Mouse (Mus musculus) lung, postnatal 4 days (tissue): Measurements from ENCODE around the gene Olfr429.
"Not testable (repeated sequence)": the region's sequence is repeated elsewhere in the genome, so short reads cannot be mapped to it uniquely, and the experiment has no call there.

Experiments used
- DNase-seq, 2 experiments: peaks; one replicate each; pipeline ENCODE4 v3.0.0; 2021

Olfr429 gene

DNA sequence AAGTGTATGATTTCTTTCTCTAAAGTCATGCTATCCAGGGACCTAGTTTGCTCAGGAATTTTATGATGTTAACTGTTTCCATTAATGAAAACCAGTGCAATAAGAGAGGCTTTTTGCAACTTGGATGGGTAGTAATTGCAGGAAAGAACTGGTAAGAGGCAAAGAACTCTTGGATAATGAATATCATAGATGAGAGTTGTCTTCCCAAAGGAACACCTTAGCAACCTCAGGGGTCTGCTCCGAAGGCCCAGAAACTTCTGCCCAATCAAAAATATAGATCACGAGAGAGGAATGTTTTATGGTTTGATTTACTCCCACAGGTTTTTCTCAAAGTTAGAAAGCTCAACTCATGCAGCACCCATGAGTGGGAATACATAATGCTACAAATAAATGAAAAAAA lies at the start of gene Olfr429:
Gene Olfr429, plus strand, starts transcription at position 301 of the 400 bp plus-strand sequence.
- no peak for DNase-seq

DNA sequence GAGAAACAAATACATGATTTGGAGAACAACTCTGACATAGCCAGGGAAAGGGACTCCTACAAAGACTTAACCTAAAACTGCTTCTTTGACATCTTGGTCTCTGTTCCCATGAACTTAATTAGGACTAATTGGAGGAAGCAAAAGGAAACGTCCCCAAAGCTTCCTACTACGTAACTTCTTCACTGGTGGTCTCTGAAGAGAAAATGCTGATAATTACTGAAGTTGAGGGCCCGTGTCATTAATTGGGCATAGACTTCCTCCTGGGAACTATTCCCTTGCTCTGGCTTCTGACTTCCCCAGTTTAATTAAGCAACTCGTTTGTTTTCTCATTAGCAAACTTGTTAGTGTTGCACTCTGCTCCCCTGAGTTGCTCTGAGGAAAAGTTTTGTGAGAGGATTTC lies 48.3 kb upstream of the Olfr429 start:
- DNase-seq = no peak

DNA sequence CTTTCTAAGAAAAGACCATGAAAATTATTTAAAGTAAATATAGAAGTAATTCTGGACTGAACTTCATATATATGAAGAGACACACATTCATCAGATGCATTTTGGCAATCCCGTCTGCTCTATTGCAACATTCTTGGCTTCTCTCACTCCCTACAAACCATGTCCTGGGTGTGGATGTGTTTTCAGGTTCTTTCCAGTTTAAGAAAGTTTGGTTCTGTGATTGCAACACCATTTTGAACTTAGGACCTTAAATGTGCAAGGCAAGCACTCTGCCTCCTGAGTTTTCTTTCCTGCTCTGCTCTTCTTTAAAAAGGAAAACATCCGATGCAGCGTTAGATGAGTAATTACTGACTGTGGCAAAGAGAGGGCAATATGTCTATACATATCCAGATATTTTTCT lies 45.7 kb upstream of the Olfr429 start:
- no peak for DNase-seq

DNA sequence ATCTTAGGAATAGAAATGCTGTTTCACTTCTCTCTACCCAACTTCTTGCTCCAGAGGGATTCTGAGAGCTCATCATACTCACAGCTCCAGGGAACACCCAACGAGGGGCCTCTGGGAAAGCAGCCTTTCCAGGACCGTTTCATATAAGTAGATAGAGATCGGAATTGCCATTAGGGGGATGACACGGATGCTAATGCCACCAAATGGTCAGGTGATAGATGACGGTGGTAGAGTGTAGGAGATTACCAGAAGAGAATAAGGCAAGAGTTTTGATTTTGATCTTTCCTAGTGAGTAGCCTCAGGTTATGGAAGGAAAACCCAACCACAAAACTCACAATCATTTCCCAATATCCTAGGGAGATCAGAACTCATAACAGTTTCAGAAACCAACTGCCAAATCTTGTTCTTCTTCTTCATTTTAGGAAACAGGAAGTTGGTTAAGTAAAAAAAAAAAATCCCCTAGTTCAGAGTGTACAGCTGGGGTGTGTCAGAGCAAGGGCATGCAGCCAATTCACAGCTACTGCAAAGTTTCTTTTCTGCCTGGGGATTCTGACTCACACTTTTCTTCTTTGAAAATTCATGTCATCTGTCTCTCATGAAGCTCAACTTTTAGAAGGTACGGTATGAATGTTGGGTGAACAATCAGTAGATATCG lies 43.5 kb upstream of the Olfr429 start, which contains the start of gene Olfr433:
Gene Olfr433, plus strand, starts transcription at position 183 of the 655 bp plus-strand sequence.
- peak; percentile 64 to 76 for DNase-seq

DNA sequence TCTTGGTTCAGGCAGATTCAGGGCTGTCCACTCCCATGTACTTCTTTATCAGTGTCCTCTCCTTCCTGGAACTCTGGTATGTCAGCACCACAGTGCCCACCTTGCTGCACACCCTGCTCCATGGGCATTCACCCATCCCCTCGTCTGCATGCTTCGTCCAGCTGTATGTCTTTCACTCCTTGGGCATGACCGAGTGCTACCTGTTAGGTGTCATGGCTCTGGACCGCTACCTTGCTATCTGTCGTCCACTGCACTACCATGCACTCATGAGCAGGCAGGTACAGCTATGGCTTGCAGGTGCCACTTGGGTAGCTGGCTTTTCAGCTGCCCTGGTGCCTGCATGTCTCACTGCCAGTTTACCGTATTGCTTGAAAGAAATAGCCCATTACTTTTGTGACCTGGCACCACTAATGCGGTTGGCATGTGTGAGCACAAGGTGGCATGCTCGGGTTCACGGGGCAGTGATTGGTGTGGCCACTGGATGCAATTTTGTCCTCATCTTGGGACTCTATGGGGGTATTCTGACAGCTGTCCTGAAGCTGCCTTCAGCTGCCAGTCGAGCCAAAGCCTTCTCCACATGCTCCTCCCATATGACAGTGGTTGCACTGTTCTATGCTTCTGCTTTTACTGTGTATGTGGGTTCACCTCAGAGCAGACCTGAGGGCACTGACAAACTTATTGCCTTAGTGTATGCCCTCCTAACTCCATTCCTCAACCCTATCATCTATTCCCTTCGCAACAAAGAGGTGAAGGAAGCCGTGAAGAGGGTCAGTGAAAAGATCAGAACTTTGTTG lies 41.8 kb upstream of the Olfr429 start:
- DNase-seq = peak in 1 of 2 experiments; percentile 18

DNA sequence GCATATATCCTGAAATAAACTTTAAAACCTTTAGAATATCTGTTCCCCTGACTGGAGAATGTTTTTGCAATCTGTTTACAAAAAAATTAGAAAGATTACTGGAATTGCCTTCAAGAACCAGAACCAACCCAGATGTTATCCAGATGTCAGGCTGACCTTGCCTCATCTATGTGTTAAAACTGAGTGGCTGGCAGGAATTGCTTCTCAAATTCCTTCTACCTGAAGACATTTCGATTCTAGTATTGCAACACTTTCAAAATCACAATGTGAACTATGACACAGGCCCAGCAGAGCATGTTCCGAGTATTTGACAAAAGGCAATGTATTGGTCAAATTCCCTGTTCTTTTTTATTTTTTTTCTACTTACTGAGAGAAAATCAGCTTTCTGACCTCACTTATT lies 39.7 kb upstream of the Olfr429 start:
- no peak for DNase-seq

DNA sequence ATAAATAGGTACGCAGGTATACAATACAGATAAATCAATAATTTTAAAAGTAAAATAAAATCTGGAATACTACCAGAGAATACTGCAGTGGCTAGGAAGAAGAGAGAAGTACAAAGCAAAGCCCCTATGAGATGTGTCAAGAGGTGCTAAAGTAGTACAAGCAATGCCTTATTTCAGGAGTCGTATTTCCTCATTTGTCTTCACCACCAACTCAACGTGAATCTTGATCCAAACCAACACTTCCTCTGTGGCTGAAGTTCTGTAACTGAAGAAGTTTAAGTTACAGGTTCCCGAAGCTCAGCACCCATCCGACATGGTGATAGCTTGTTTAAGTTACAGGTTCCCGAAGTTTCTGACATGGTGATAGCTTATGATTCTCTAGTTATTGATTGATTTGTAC lies 35.9 kb upstream of the Olfr429 start:
- not testable (repeated sequence) for DNase-seq

DNA sequence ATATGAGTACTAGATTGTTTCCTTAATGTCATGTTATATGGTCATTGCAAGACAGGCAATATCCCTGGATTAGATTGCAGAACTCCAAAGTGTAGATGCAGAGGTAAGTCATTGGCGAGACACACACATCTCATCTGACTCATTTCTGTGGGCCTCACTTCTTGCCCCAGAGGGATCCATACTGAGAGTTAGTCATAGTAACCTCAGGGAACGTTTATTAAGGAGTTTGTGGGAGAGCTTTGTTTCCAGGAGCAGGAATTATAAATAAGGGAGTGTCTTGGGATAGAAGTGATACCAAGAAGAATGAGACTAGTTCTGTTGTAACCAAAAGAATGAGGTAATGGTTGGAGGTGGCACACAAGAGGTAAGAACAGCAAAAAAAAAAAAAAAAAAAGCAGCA lies 35.2 kb upstream of the Olfr429 start, which contains the start of gene Olfr432:
Gene Olfr432, plus strand, starts transcription at position 313 of the 400 bp plus-strand sequence.
- no peak for DNase-seq

DNA sequence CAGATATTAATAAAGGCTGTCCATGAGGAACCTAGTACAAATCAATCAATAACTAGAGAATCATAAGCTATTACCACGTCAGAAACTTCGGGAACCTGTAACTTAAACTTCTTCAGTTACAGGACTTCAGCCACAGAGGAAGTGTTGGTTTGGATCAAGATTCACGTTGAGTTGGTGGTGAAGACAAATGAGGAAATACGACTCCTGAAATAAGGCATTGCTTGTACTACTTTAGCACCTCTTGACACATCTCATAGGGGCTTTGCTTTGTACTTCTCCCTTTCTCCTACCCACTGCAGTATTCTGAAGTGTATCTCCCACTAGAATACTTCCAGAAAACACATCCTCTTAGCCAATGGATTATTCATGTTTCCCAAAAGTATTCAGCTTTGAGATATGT lies 34.8 kb upstream of the Olfr429 start:
- not testable (repeated sequence) for DNase-seq

DNA sequence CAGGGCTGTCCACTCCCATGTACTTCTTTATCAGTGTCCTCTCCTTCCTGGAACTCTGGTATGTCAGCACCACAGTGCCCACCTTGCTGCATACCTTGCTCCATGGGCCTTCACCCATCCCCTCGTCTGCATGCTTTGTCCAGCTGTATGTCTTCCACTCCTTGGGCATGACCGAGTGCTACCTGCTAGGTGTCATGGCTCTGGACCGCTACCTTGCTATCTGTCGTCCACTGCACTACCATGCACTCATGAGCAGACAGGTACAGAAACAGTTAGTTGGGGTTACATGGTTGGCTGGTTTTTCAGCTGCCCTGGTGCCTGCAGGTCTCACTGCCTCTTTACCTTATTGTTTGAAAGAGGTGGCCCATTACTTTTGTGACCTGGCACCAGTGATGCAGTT lies 33.6 kb upstream of the Olfr429 start:
- DNase-seq = no peak

DNA sequence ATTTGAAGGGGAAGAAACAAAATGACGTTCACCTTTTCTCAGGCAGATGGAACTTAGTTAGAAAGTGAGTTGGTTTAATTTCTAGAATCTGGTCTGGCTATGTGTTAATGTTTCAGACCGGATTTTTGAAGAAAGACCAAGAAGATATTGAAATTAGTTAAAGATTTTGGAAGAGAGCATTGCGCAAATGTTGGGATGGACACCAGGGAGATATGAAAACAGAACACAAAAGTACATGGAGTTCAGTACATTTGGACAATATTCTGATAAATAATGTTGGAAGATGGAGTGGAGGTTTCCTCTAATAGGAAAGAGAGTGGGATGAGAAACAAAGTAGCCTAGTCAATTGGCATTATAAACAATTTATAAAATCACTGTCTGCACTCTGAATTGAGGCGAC lies 32.6 kb upstream of the Olfr429 start:
- DNase-seq = no peak

DNA sequence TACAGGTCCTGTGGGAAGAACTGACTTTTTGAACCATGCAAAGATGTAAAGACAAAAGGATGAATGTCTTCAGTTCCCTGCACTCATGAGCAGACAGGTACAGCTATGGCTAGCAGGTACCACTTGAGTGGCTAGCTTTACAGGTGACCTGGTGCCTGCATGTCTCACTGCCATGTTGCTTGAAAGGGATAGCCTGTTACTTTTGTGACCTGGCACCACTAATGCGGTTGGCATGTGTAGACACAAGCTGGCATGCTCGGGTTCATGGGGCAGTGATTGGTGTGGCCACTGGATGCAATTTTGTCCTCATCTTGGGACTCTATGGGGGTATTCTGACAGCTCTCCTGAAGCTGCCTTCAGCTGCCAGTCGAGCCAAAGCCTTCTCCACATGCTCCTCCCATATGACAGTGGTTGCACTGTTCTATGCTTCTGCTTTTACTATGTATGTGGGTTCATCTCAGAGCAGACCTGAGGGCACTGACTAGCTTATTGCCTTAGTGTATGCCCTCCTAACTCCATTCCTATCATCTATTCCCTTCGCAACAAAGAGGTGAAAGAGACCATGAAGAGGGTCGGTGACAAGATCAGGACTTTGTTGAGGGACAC lies 32.1 kb upstream of the Olfr429 start:
- no peak for DNase-seq

DNA sequence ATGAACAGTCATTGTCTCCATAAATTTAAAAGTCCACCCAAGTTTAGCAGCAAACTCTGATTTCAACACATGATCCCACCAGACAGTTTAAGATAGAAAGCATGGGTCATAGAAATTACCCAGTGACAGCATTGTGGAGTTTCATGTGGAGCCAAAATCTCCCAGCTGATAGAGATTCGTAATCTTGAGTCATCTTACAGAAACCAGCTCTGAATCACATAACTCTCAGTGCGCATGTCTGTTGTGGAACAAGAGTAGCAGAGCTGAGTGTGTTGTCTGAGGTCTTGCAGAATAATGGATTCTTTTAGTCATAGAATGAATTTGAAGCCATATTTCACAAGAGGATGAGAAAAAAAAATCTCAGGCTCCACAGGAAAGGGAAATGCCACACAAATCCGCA lies 31.1 kb upstream of the Olfr429 start:
- DNase-seq = no peak

DNA sequence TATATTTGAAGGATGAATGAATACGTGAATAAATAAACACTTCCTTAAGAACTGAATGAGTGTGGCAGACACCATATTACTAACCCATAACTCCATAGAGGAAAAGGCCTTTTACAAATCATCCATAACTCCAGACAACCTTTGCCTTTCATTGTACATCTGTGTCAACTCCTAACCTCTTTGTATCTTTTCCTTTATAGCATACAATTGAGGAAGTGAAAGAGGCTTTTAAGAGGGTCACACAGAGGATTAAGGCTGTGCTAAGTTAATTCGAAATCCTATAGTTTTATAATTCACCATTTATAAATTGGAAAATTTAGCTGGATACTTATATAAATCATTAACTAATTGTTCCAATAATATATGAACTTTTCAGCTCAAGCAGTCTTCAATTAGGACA lies 28.9 kb upstream of the Olfr429 start:
- no peak for DNase-seq

DNA sequence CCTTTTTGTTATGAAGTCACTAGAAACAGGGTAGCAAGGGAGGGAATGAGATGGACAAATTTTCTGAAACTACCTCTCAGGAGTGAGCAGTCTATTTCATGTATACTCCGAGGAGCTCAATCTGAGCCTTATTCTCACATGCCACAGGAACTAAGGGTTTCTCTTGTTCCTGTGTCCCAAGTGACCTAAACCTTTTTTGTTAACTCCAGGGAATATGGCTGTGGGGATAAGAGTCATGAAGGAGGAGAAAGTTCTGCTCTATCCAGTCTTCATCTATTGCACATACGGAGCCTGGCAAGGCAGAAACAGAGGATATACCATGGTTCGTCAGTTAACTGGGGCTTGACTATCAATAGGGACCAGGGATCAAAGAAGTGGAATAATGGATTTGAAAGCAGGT lies 17.8 kb upstream of the Olfr429 start, which contains the start of gene Olfr430:
Gene Olfr430, plus strand, starts transcription at position 301 of the 400 bp plus-strand sequence.
- DNase-seq = no peak

DNA sequence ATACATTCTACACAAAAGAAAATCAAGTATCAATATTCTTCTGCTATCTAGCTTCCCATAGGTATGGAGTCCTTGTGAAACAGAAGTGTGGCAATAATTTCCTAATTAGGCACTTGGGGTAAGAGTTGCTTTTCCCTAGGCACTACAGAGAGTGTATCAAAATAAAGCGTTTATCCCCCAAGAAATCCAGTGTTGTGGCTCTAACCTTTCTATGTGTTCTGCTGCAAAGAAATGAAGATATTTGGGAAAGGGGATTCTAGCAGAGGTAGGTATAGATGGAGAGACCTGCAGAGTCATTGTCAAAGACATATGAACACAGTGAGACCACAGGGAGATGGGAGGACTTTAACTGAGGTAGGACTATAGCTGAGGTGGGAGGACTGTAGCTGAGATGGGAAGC lies 12.5 kb downstream of the Olfr429 start, which contains the start of gene Olfr427:
Gene Olfr427, plus strand, starts transcription at position 301 of the 400 bp plus-strand sequence.
- no peak for DNase-seq

DNA sequence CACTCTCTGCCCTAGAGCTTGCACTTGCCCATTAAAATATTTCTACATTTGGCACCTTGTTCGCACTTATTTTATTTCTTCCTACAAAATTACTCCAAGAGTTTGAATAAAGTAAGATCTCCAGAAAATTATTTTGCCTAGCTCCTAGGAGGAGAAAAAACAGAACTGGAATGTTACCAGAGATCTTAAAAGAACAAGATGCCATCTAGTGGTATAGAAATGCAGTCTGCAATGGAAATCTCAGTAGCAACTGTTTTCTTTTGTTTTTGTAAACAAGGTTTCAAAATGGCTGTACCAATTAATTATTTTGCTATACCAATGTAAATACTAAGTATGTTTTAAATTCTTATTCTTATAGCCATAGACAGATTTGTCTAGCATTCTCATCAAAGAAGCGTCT lies 19.6 kb downstream of the Olfr429 start:
- no peak for DNase-seq

DNA sequence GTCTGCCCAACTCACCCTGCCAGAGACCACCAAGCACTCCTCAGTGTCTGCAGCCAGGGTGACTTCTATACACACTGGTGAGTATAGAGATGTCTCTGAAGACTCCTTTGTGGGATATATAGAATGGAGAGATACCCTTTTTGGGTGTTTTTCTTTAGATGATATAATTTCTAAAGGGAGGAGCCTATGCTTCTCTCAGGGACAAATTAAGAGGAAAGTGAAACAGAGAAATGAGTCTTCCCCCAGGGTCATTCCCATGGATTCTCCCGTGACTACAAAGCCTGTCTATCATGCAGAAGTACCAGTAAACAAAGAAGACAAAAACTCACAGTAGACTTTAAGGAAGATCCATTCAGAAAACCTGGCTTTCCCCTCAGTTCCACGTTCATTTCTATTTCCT lies 36.9 kb downstream of the Olfr429 start, which contains the start of gene Olfr231:
Gene Olfr231, minus strand, starts transcription at position 101 of the 400 bp plus-strand sequence.
- DNase-seq = no peak

DNA sequence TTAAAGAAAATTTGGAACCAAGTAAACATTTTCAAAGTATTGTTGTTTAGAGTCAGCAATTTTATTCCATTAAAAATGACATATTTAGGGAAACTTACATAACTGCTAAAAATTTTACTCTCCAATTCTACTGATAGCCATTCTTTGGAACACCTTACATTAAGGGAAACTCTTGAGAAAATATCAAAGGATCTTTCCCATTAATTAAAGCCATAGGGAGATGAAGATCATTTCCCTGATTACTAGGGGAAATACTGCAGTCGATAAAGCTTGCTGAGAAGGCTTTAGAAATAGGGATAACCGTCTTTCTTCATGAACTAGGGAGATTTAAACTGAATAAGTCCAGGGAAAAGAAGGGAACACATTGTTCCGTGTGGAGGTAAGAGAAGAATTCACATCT lies 47.1 kb downstream of the Olfr429 start, which contains the start of gene Olfr424:
Gene Olfr424, plus strand, starts transcription at position 301 of the 400 bp plus-strand sequence.
- no peak for DNase-seq

DNA sequence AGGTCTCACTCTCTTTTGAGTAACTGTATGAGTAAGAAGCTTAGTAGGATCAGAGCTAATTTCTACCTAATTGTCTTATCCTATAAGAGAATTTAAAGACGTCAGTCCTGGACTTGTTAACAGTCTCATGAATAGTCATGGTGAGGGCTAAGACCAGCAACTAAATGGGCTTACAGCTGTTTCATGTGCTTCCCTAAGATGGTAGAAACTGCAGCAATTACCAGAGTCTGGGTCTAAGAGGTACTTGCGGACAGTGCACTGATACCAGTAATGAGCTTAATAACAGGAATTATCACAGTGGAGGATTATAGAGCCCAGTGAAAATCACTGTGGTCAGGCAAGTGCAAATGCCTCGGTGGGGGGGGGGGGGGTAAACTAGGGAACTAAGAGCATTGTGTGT lies 47.9 kb downstream of the Olfr429 start:
- DNase-seq = no peak
